Mouse (Mus musculus) cerebellum, postnatal 14 days (tissue): ENCODE results near the gene Letm1.
A peak's percentile ranks its signal among the peaks of the same experiment; 100 is the strongest.

Experiments used
- DNase-seq, 2 experiments: peaks; one replicate each; pipeline ENCODE4 v3.0.0; 2021; ENCODE audit warnings: mixed read lengths in 2 of 2

Gene Letm1

GRCm38 (mm10) chr5:33737903-33738321, 44.7 kb downstream of the Letm1 start:
- peak; percentile 76 to 87 for DNase-seq

- no peak for DNase-seq
Observed at GRCm38 (mm10) chr5:33736230-33736629, 46.4 kb downstream of the Letm1 start.

GRCm38 (mm10) chr5:33735412-33736092, 47.1 kb downstream of the Letm1 start:
- no peak for DNase-seq

- no peak for DNase-seq
Observed at GRCm38 (mm10) chr5:33733837-33734236, 48.8 kb downstream of the Letm1 start.

GRCm38 (mm10) chr5:33731051-33731450, 51.6 kb downstream of the Letm1 start:
- no peak for DNase-seq

GRCm38 (mm10) chr5:33730516-33730915, 52.1 kb downstream of the Letm1 start:
- no peak for DNase-seq

- no peak for DNase-seq
Observed at GRCm38 (mm10) chr5:33728841-33729240, 53.8 kb downstream of the Letm1 start.

- DNase-seq: no peak
Observed at GRCm38 (mm10) chr5:33726891-33727290, 55.7 kb downstream of the Letm1 start.

GRCm38 (mm10) chr5:33726081-33726647, 56.5 kb downstream of the Letm1 start:
- peak in 1 of 2 experiments; percentile 36 for DNase-seq

GRCm38 (mm10) chr5:33723641-33724465, 58.8 kb downstream of the Letm1 start:
- DNase-seq: no peak

GRCm38 (mm10) chr5:33723019-33723640, 59.5 kb downstream of the Letm1 start:
- DNase-seq: no peak

GRCm38 (mm10) chr5:33722266-33723018, 60.2 kb downstream of the Letm1 start:
- DNase-seq: no peak

GRCm38 (mm10) chr5:33721541-33722265, 60.9 kb downstream of the Letm1 start, which contains the start of gene Fgfr3:
TSS of gene Fgfr3 (plus strand) at chr5:33721674.
- no peak for DNase-seq

GRCm38 (mm10) chr5:33720852-33721490, 61.6 kb downstream of the Letm1 start:
- no peak for DNase-seq

- DNase-seq: no peak
Observed at GRCm38 (mm10) chr5:33718460-33718859, 64.2 kb downstream of the Letm1 start.

- no peak for DNase-seq
Observed at GRCm38 (mm10) chr5:33716467-33716866, 66.2 kb downstream of the Letm1 start.

- no peak for DNase-seq
Observed at GRCm38 (mm10) chr5:33715182-33715581, 67.4 kb downstream of the Letm1 start.

- DNase-seq: no peak
Observed at GRCm38 (mm10) chr5:33712550-33712949, 70.1 kb downstream of the Letm1 start.

GRCm38 (mm10) chr5:33709037-33709436, 73.6 kb downstream of the Letm1 start:
- no peak for DNase-seq

GRCm38 (mm10) chr5:33707163-33707562, 75.5 kb downstream of the Letm1 start:
- DNase-seq: no peak

- DNase-seq: no peak
Observed at GRCm38 (mm10) chr5:33706350-33706629, 76.3 kb downstream of the Letm1 start.
